Mouse (Mus musculus) naive thymus-derived CD4-positive, alpha-beta T cell, adult 5 months (primary cell): ENCODE measurements around the gene Cobll1. TPM values are rescaled to one million over a fixed set of nuclear protein-coding genes. Genes with fewer than 3 reads are reported as not detected.

Experiments used
- polyA plus RNA-seq: library from polyadenylated mRNA; unstranded; fragments of 100-300 nt; shearing (Covaris generic); gene quantifications from one replicate; pipeline ENCODE4 v1.2.1, GENCODE M21; 2017

Cobll1 gene
- 1.00 TPM for polyA plus RNA-seq

GRCm38 (mm10) chr2:65238964-65239570, at the start of gene Cobll1:
Gene Cobll1 (minus strand): TSS chr2:65239403.

Other genes starting within 250 kb of the Cobll1 start
- gene Grb14, start 214.4 kb downstream of the Cobll1 start, polyA plus RNA-seq, result not detected
- gene Slc38a11, start 124.6 kb upstream of the Cobll1 start, polyA plus RNA-seq, result 0.17 TPM